Mouse (Mus musculus): ENCODE measurements at regions not wholly inside any gene's neighbourhood (a gene's known extent, or its start where the extent isn't known, plus 50 kb on each side); places are given as distances from the start of the nearest gene placed in this dataset.

DNA sequence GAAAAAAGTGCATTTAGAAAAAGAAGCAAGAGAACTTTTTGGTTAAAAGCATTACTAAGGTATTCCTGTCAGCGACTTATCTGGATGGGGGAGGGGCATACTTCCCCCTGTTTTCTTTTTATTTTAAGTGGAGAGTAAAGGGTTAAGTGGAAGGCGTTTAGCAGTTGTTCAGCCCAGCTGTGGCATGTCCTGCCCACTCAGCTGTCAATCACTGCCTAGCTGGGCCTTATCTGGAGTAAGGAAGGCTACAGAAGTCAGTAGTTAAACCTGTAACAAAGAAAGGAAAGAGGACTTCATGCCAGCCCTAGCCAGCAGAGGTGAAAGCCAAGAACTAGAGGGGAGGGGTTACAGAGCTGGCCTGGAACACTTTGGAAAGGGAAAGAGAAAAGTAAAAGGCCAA is 142.6 kb downstream of the Vmn2r96 start:
- no peak for DNase-seq (ENCODE audit: low spot score)
- Histone ChIP-seq H3K27me3 (ENCODE audit: insufficient read depth, poor library complexity, severe bottlenecking) (no peaks in the 10 kb centered on the region), H3K9me3 (peaks cover 42% of the 10 kb centered on the region), H3K4me3 (no peak overlapping the region), H3K27ac (no peak overlapping the region), H3K36me3 (no peaks in the 10 kb centered on the region), H3K4me1 (replicated peaks) (no peaks in the 10 kb centered on the region)
- WGBS = 48% methylated on average over 2 of the region's 2 CpGs

DNA sequence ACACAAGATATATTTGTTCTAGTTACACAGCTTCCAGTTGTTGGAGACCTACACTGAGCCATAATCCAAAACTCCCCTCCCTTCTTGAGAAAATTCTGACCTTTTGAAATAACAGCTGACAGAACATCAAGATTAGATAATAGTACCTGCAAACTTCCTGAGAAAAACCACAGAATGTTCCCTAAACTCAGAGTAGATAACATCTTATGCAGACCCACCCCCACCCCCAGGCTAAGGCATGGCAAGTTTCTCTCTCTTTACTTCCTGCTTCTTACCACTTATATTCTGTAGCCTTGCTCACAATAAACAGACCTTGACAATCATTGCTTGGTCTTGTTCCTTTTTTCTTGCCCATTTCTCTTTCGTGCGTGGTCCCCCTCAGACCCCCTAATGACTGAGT is 145.3 kb downstream of the Vmn2r96 start:
- H3K36me3 ChIP-seq = no peaks in the 10 kb centered on the region
- WGBS = 79% methylated on average over 2 of the region's 2 CpGs
- H3K27ac ChIP-seq = no peak overlapping the region
- no peaks in the 10 kb centered on the region for H3K4me1 ChIP-seq (replicated peaks)
- no peak for DNase-seq (ENCODE audit: low spot score)
- peaks cover 63% of the 10 kb centered on the region for H3K9me3 ChIP-seq
- no peaks in the 10 kb centered on the region for H3K27me3 ChIP-seq (ENCODE audit: insufficient read depth, poor library complexity, severe bottlenecking)
- no peak overlapping the region for H3K4me3 ChIP-seq

DNA sequence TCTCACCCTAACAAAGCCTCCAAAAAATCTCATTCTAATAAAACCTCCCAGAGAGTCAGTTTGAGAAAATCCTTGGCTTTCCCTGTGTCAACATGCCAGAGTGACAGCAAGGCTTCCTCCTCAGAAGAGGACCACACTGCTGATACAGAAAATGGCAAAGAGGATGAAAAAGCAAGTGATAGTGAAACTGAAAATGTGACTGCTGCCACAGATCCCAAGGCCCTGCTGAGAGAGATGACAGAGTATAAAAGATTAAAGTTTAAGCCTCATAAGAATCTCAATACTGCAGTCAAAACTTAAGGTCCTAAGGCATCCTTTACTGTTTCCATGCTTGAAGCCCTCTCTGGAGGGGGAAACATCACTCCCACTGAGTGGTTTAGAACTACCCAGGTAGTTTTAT is 146.8 kb downstream of the Vmn2r96 start:
- H3K27me3 ChIP-seq (ENCODE audit: insufficient read depth, poor library complexity, severe bottlenecking) = no peaks in the 10 kb centered on the region
- no peaks in the 10 kb centered on the region for H3K4me1 ChIP-seq (replicated peaks)
- no peak for DNase-seq (ENCODE audit: low spot score)
- H3K9me3 ChIP-seq = peaks cover 63% of the 10 kb centered on the region
- no peak overlapping the region for H3K4me3 ChIP-seq
- H3K36me3 ChIP-seq = no peaks in the 10 kb centered on the region
- H3K27ac ChIP-seq = no peak overlapping the region
